Mouse (Mus musculus): ENCODE measurements around the gene Rap1gds1.

DNA sequence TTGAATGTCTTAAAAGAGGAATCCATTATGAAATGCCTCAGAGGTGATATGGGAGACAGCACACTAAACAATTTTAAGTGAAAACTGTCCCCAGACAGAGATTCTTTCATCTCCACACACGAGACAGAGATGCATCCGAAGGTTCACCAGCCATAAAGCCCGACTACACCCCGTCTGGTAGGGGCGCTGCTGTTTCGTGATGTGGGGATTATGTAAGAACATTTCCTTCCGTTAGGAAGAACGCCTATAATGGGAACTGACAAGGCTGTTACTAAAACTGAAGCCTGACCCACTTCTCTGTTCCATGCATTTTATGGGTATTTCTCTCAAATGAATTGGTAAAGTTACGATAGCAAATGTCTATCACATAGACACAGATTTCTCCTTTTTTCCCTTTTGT is 62.6 kb downstream of the Rap1gds1 start:
- TF ChIP-seq POLR2A (IDR thresholded peaks at IDR 0.05; ENCODE audit: insufficient read length, low read depth): no peak
- TF ChIP-seq MAX (IDR thresholded peaks at IDR 0.05; ENCODE audit: low read depth): no peak

Data from myocyte (in vitro differentiated cells).